Mouse (Mus musculus): ENCODE data around the gene Dcbld2. TPM values are rescaled to one million over a fixed set of nuclear protein-coding genes. Genes with fewer than 3 reads are reported as not detected.

The Dcbld2 gene
- total and polyA plus RNA-seq, 3 experiments = 2.2 to 3.7 (median 3.3) TPM

DNA sequence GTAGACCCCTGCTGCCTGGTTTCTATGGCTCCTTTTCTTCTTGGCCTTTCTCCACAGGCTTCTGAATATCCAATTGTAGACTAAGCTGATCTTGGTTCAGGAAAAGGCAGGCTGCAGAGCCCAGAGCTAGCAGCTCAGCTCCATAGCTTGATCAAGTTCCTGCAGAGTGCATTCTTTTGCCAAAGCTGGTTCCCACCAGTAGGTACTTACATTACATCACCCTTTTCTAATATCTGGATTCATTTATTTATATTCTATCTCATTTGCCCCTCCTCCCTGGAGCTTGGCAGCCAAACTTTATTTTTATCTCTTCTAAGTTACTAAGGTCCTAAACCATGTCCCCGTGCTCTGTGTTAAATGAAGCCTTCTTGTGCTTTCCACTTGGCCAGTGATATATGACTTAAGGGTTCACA is 90.9 kb downstream of the Dcbld2 start:
- peak overlapping the region; percentile 72; the same call in 1 of the 2 replicates for H3K4me2 ChIP-seq (ENCODE audit: insufficient read depth, low read depth, poor library complexity, severe bottlenecking)
- peaks cover 59% of the 10 kb centered on the region for H3K79me2 ChIP-seq (replicated peaks; ENCODE audit: control insufficient read depth, extremely low read depth, insufficient read depth, poor library complexity, severe bottlenecking)
- H3K27ac ChIP-seq (ENCODE audit: insufficient read depth, low read depth) = peak overlapping the region; percentile 100
- H3K27me3 ChIP-seq (replicated peaks) = no peaks in the 10 kb centered on the region
- dilution Hi-C loops (cut with MboI; ENCODE audit: extremely low pct_ligation_motif_present, extremely low pct_unique_long_range_greater_than_20kb, low sequenced_read_pairs) (no loop called here), in situ Hi-C loops (cut with MboI; ENCODE audit: low pct_ligation_motif_present, low pct_unique_long_range_greater_than_20kb, low sequenced_read_pairs) (no loop called here)
- no peak overlapping the region for H3K4me3 ChIP-seq (replicated peaks in 1 of 3; ENCODE audit: low read depth in 2 of 3, low read length in 2 of 3, poor library complexity in 1 of 3)
- peaks cover 18 to 66% of the 10 kb centered on the region in 2 experiments for H3K36me3 ChIP-seq (replicated peaks in 1 of 2; ENCODE audit: control insufficient read depth in 1 of 2, insufficient read depth in 1 of 2, low read length in 1 of 2)
- H3K4me1 ChIP-seq (ENCODE audit: control insufficient read depth in 1 of 2, insufficient read depth in 2 of 2) = peaks cover 31 to 85% of the 10 kb centered on the region in 2 experiments
- TF ChIP-seq ZKSCAN1 (IDR thresholded peaks at IDR 0.05; ENCODE audit: borderline replicate concordance, low read depth, low read length) = no peak
- no peak for TF ChIP-seq UBTF (IDR thresholded peaks at IDR 0.05; ENCODE audit: low read depth, low read length)
- no peak for TF ChIP-seq CHD2 (IDR thresholded peaks at IDR 0.05; ENCODE audit: low read length)
- DNase-seq (ENCODE audit: extremely low read depth) = no peak
- H3K9me3 ChIP-seq (replicated peaks; ENCODE audit: low read length) = no peaks in the 10 kb centered on the region
- H3K9ac ChIP-seq (ENCODE audit: insufficient read depth, low read depth) = peak overlapping the region; percentile 92

DNA sequence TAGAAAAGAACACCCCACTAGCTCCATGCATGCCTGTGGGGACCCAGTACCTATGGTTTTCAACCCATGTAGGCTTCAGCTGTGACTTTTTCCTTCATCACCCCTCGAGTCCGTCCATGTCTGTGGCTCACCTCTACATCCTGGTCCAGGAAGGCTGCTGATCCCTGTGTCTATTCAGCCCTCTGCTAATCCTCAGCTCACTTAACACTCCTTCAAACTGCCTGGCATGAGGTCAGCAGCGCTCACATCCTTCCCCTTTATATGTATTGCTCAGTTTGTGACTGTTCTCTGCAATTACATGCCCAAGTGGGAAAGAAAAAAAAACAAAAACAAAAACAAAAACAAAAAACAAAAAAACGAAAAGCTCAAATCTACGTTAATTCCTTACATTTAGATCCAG is 91.4 kb downstream of the Dcbld2 start:
- in situ Hi-C loops (cut with MboI; ENCODE audit: low pct_ligation_motif_present, low pct_unique_long_range_greater_than_20kb, low sequenced_read_pairs) = no loop called here
- dilution Hi-C loops (cut with MboI; ENCODE audit: extremely low pct_ligation_motif_present, extremely low pct_unique_long_range_greater_than_20kb, low sequenced_read_pairs) = no loop called here
- peak overlapping the region; percentile 92 for H3K9ac ChIP-seq (ENCODE audit: insufficient read depth, low read depth)
- H3K79me2 ChIP-seq (replicated peaks; ENCODE audit: control insufficient read depth, extremely low read depth, insufficient read depth, poor library complexity, severe bottlenecking) = peaks cover 59% of the 10 kb centered on the region
- H3K27ac ChIP-seq (ENCODE audit: insufficient read depth, low read depth) = peak overlapping the region; percentile 100
- peaks cover 14 to 65% of the 10 kb centered on the region in 2 experiments for H3K36me3 ChIP-seq (replicated peaks in 1 of 2; ENCODE audit: control insufficient read depth in 1 of 2, insufficient read depth in 1 of 2, low read length in 1 of 2)
- no peaks in the 10 kb centered on the region for H3K27me3 ChIP-seq (replicated peaks)
- H3K4me3 ChIP-seq (replicated peaks in 1 of 3; ENCODE audit: low read depth in 2 of 3, low read length in 2 of 3, poor library complexity in 1 of 3) = no peak overlapping the region
- H3K9me3 ChIP-seq (replicated peaks; ENCODE audit: low read length) = no peaks in the 10 kb centered on the region
- H3K4me1 ChIP-seq (ENCODE audit: control insufficient read depth in 1 of 2, insufficient read depth in 2 of 2) = peaks cover 31 to 86% of the 10 kb centered on the region in 2 experiments
- DNase-seq (ENCODE audit: extremely low read depth) = no peak
- TF ChIP-seq HCFC1 (IDR thresholded peaks at IDR 0.05; ENCODE audit: low read depth, low read length) (no peak), SMC3 (IDR thresholded peaks at IDR 0.05; ENCODE audit: low read depth, low read length) (no peak), ETS1 (conservative IDR thresholded peaks at IDR 0.05; ENCODE audit: low read depth, low read length) (0 out of 2 replicates have a peak, but pooled peaks have one; percentile 0), BHLHE40 (IDR thresholded peaks at IDR 0.05; ENCODE audit: low read depth, low read length) (0 out of 2 replicates have a peak, but pooled peaks have one; percentile 25), IRF4 (IDR thresholded peaks at IDR 0.05; ENCODE audit: low read depth, low read length) (no peak)
- H3K4me2 ChIP-seq (ENCODE audit: insufficient read depth, low read depth, poor library complexity, severe bottlenecking) = no peak overlapping the region

DNA sequence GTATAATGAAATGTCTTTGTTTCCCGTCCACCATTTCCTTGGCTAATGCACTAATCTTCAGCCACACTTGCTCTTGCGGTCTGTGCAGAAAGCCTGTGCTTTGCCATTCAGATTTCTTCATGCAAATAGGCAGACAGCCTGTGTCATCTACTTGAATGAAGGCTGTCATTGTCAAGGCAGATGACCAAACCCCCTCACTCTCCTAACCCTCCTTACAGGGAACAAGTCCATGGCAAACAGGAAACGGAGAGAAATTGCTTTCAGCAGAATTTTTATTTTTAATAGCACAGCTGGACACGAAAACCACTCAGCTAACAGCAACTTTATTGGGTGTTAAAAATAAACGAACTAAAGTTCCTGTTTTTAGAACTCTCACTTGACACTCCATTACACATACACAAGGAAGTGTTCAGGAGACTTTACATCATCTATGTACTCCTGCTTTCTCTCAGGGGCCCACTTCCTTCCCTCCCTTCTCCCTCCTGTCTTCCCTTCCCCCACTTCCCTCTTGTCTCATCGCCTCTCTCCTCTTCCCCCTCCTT is 93.6 kb downstream of the Dcbld2 start:
- dilution Hi-C loops (cut with MboI; ENCODE audit: extremely low pct_ligation_motif_present, extremely low pct_unique_long_range_greater_than_20kb, low sequenced_read_pairs) (no loop called here), in situ Hi-C loops (cut with MboI; ENCODE audit: low pct_ligation_motif_present, low pct_unique_long_range_greater_than_20kb, low sequenced_read_pairs) (no loop called here)
- Histone ChIP-seq H3K4me3 (replicated peaks in 1 of 3; ENCODE audit: low read depth in 2 of 3, low read length in 2 of 3, poor library complexity in 1 of 3) (no peak overlapping the region), H3K79me2 (replicated peaks; ENCODE audit: control insufficient read depth, extremely low read depth, insufficient read depth, poor library complexity, severe bottlenecking) (peaks cover 65% of the 10 kb centered on the region), H3K9ac (ENCODE audit: insufficient read depth, low read depth) (peak overlapping the region; percentile 72; the same call in 1 of the 2 replicates), H3K4me2 (ENCODE audit: insufficient read depth, low read depth, poor library complexity, severe bottlenecking) (peak overlapping the region; percentile 74), H3K27me3 (replicated peaks) (no peaks in the 10 kb centered on the region), H3K9me3 (replicated peaks; ENCODE audit: low read length) (no peaks in the 10 kb centered on the region), H3K27ac (ENCODE audit: insufficient read depth, low read depth) (peak overlapping the region; percentile 100), H3K36me3 (replicated peaks in 1 of 2; ENCODE audit: control insufficient read depth in 1 of 2, insufficient read depth in 1 of 2, low read length in 1 of 2) (peaks cover 21 to 70% of the 10 kb centered on the region in 2 experiments), H3K4me1 (ENCODE audit: control insufficient read depth in 1 of 2, insufficient read depth in 2 of 2) (peaks cover 34 to 92% of the 10 kb centered on the region in 2 experiments)
- peak; percentile 98 for DNase-seq (ENCODE audit: extremely low read depth)
- TF ChIP-seq KAT2A (IDR thresholded peaks at IDR 0.05; ENCODE audit: insufficient replicate concordance, low read length) (no peak), MAFK (IDR thresholded peaks at IDR 0.05; ENCODE audit: insufficient replicate concordance, low read length) (no peak; the same call in none of the 2 replicates), BHLHE40 (IDR thresholded peaks at IDR 0.05; ENCODE audit: low read depth, low read length) (peak; percentile 96), PAX5 (IDR thresholded peaks at IDR 0.05; ENCODE audit: low read length) (no peak), E2F4 (IDR thresholded peaks at IDR 0.05; ENCODE audit: insufficient replicate concordance, low read depth, low read length) (peak; percentile 57; the same call in 1 of the 2 replicates), TCF12 (IDR thresholded peaks at IDR 0.05; ENCODE audit: low read depth, low read length) (peak; percentile 96), ZC3H11A (IDR thresholded peaks at IDR 0.05; ENCODE audit: low read depth, low read length) (no peak), SMC3 (IDR thresholded peaks at IDR 0.05; ENCODE audit: low read depth, low read length) (peak; percentile 15; the same call in 1 of the 2 replicates), MAZ (IDR thresholded peaks at IDR 0.05; ENCODE audit: low read depth, low read length) (peak; percentile 88; the same call in 1 of the 2 replicates), ZKSCAN1 (IDR thresholded peaks at IDR 0.05; ENCODE audit: borderline replicate concordance, low read depth, low read length) (no peak), ETS1 (conservative IDR thresholded peaks at IDR 0.05; ENCODE audit: low read depth, low read length) (peak; percentile 99), IRF4 (IDR thresholded peaks at IDR 0.05; ENCODE audit: low read depth, low read length) (peak; percentile 97), ZMIZ1 (IDR thresholded peaks at IDR 0.05; ENCODE audit: low read depth, low read length) (peak; percentile 80; the same call in 1 of the 2 replicates), JUN (IDR thresholded peaks at IDR 0.05; ENCODE audit: insufficient read depth, low read depth, low read length) (peak; percentile 93), MAX (IDR thresholded peaks at IDR 0.05; ENCODE audit: low read length) (peak; percentile 54), MXI1 (IDR thresholded peaks at IDR 0.05; ENCODE audit: low read depth, low read length) (peak; percentile 84), RCOR1 (conservative IDR thresholded peaks at IDR 0.05; ENCODE audit: low read depth, low read length) (peak; percentile 93), MEF2A (IDR thresholded peaks at IDR 0.05; ENCODE audit: borderline replicate concordance, low read depth, low read length) (peak; percentile 98), RAD21 (IDR thresholded peaks at IDR 0.05; ENCODE audit: low read depth, low read length) (no peak; the same call in none of the 2 replicates)
